Mouse (Mus musculus): ENCODE results near the gene Tmprss4.

DNA sequence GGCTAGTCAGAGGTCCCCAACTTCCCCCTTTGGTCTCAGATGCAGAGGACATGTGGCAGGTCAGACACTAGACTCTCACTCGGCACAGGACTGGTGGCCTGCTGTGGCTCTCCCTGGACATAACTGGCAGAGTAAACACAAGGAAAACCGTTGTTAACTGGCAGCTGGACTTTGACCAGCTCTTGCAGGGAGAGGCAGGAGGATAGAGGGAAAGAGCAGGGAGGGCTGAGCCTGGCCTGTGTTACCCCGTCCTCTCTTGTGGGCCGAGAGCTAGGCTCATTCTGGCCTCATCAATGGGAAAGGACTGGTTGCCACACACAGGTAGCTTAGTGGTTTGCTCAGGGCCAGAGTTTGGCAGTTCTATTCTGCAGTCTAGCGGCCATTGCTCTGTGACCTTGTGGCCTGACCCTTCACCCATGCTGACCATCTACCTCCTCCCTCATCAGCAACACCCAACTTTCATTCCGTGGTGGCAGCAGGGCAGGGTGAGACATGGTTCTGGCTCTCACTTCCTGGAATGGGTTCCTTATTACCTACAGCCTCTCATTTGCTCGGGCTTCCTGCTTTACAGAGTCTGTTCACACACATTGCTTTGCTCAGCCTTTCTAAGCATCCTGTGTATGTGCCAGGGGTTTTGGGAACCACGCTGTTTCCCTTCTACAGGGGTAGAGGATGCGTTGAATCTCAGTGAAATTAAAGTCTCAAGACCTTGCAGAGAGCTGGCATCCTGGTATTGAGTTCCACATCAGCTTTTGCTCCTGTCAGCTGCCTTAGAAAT lies 1.7 kb downstream of the Tmprss4 start:
- no peak for TF ChIP-seq POLR2A (IDR thresholded peaks at IDR 0.05; ENCODE audit: insufficient read depth, low read depth, low read length)
- TF ChIP-seq EP300 (IDR thresholded peaks at IDR 0.05; ENCODE audit: insufficient read depth, low read depth, low read length): no peak
- TF ChIP-seq CTCF (IDR thresholded peaks at IDR 0.05): no peak

All from heart, adult 2 months (tissue).